Mouse (Mus musculus) lung, postnatal 4 days (tissue): ENCODE results near the gene Lst1.

Experiments used
- DNase-seq, 2 experiments: peaks; one replicate each; pipeline ENCODE4 v3.0.0; 2021

Gene Lst1

DNA sequence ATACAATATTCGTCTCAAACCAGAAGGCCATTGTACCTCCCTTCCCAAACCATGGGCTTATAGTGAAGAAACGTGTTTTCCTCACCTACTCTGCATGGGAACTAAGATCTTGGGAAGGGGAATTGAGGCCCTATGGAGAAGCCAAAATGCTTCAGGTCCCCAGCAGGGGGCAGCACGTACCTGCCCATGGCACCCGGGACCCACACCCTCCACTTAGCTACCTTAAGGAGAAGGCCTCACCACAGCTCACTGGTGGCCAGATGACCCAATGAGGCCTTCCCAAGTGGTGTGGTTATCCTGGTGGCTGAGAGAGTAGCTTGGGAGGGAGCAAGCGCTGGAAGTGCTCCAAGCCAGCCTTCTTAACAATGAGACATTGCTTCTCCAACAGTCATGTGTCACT is 9.7 kb downstream of the Lst1 start:
- peak; percentile 80 to 85 for DNase-seq

GRCm38 (mm10) chr17:35175968-35176367 is 12.3 kb downstream of the Lst1 start, which contains the start of gene Aif1:
Gene Aif1 (minus strand): TSS chr17:35176068.
- no peak for DNase-seq

DNA sequence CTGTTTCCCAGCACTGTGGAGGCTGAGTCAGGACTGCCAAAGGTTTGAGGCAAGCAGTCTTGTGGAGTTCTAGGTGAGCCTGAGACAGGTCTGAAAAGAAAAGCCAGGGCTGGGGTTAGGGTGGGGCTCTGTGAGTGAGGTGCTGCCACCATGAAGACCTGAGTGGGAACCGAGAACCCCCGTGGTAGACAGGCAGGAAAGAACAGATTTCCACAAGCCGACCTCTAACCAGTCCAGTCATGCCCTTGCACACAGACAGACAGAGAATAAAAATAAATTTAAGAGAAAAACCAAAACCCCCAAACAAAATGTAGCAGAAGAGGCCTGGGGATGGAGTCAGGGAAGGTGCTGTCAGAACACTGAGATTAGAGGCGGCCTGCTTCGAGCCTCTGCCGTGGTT is 12.9 kb downstream of the Lst1 start:
- DNase-seq = no peak

DNA sequence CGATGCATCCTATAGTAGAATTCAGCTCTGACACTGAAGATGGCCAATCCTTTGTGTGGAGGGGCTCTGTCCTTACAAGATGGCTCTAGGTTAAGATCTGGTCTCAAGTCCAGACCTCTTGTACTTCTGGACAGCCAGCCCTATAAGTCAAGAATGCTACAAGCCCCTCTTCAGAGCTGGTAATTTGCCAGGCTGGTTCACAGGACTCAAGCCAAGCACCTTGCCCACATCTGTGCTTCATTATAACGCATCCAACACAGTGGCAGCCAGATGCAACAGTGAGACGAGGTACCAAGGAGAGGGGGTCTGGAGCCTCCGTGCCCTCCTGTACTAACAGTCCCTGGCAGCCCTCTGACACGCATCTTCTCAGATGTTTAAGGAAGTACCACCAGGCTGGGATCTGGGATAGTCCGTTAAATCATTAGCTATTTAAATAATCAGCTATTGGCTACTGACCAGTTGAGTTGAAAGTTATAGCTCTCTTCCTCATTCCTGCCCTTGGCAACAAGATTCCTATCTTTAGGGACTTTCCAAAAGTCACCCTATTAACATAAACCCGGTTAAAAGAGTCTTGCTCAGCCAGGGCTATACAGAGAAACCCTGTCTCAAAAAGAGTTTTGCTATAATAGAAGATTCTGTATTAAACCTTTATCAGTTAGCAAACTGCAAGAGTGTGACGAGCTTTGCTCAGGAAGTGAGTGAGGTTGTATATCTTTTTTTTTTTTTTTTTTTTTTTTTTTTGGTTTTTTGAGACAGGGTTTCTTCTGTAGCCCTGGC is 13.8 kb downstream of the Lst1 start:
- peak in 1 of 2 experiments; percentile 20 for DNase-seq

DNA sequence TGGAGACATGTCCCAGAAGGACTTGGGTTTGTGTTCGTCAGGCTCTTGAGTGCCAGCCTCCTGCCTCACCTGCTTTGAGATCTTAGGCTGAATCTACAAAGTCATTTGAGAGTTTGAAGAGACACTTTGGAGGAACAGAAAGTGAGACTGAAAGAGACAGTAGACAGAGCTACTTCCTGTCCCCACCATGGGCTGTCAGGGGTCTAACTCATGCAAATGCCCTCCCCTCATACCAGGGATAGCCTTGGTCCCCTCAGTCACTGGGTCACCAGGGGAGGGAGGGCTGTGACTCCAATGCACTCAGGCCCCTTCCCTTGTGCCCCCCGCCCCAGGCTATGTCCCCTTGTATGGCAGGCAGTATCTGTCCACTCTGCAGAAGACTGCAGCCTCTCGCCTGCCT is 14.9 kb downstream of the Lst1 start:
- peak in 1 of 2 experiments; percentile 21 for DNase-seq

DNA sequence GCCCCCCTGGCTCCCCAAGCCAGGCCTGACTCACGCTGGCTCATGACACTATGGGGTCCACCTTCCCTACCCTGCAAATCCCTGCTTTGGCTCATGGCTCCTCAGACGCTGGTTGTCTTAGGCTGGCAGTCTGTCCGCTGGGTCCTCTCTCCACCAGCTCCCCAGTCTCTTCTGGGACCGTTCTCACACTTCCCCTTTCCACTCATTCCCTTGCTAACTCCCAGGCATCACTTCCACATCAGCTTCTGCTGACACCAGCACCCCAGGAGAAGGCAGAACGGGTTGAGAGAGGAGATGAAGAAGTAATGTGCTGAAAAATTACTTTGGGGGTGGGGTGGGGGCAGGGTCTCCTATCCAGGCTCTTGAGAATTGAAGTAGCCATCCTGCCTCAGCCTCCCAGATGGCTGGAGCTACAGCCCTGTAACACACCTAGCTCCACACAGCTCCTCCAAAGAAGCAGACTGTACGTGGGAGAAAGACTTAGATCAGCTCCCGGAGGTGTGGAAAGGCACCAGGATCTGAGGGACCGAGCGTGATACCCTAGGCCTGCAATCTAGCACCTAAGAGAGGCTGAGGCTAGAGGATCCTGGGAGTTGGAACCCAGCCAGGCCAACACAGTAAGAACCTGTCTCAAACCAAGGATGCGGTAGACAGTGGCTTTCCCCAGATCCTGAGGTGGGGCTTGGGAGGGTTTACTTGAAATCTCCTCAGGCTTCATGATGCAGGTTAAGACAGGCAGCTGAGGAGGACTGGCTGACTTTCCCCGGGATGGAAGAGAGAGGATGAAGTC is 15.6 kb downstream of the Lst1 start:
- peak in 1 of 2 experiments; percentile 21 for DNase-seq

- peak in 1 of 2 experiments; percentile 19 for DNase-seq
These were observed 19.6 kb downstream of the Lst1 start for GRCm38 (mm10) chr17:35168541-35169207.

- peak in 1 of 2 experiments; percentile 19 for DNase-seq
These were observed 20.4 kb downstream of the Lst1 start for GRCm38 (mm10) chr17:35167794-35168193.

- peak in 1 of 2 experiments; percentile 75 for DNase-seq
These were observed 21.7 kb downstream of the Lst1 start for GRCm38 (mm10) chr17:35166352-35167035.

GRCm38 (mm10) chr17:35165451-35166155 is 22.6 kb downstream of the Lst1 start:
- no peak for DNase-seq

- peak; percentile 97 to 99 for DNase-seq
These were observed 23.4 kb downstream of the Lst1 start, which contains the start of gene Prrc2a for GRCm38 (mm10) chr17:35164568-35165450. Gene Prrc2a (minus strand): TSS chr17:35164897.

GRCm38 (mm10) chr17:35164218-35164567 is 24.0 kb downstream of the Lst1 start:
- DNase-seq = peak in 1 of 2 experiments; percentile 47

GRCm38 (mm10) chr17:35163326-35164081 is 24.7 kb downstream of the Lst1 start:
- no peak for DNase-seq

GRCm38 (mm10) chr17:35162730-35163129 is 25.5 kb downstream of the Lst1 start:
- peak; percentile 54 to 63 for DNase-seq

- DNase-seq = peak in 1 of 2 experiments; percentile 17
These were observed 26.1 kb downstream of the Lst1 start for GRCm38 (mm10) chr17:35162121-35162520.

- peak in 1 of 2 experiments; percentile 24 for DNase-seq
These were observed 26.8 kb downstream of the Lst1 start for GRCm38 (mm10) chr17:35161421-35161820.

- peak in 1 of 2 experiments; percentile 20 for DNase-seq
These were observed 28.6 kb downstream of the Lst1 start for GRCm38 (mm10) chr17:35159638-35160037.

GRCm38 (mm10) chr17:35158850-35159593 is 29.2 kb downstream of the Lst1 start:
- peak in 1 of 2 experiments; percentile 17 for DNase-seq

DNA sequence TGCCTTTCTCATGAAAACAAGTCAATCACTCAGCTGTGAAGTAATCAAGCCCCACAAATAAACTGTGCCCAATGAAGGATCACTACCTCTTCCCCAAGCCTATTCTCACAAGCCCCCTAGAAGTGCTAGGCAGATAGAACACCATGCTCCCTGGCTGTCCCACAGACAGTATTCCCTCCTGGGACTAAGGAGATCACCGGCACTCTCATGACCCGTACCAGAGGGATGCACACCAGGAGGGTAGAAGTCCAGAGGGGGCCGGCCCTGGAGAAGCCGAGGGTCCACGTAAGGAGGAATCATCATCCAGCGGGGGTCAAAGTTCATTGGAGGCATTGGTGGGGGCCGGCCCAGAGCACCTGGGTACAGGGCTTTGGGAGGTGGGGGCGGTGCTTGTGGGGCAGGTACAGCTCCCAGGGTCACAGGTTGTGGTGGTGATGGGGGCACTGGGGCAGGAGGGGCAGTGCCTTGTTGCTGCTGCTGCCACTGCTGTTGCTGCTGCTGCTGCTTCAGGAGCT is 30.5 kb downstream of the Lst1 start:
- DNase-seq = peak in 1 of 2 experiments; percentile 24
